Mouse (Mus musculus) layer of hippocampus, adult 6 months (tissue): Measurements from ENCODE around the gene Ganab. TPM values are rescaled to one million over a fixed set of nuclear protein-coding genes. Genes with fewer than 3 reads are reported as not detected.

Experiments
- long read RNA-seq, 2 experiments: library from polyadenylated mRNA; unstranded; transcript quantifications; one replicate each; pipeline ENCODE4 v2.0.0; 2019 to 2020
- polyA plus RNA-seq: library from polyadenylated mRNA; unstranded; fragments of <200 nt; fragmentation: Nextera tagmentation; gene quantifications from 2 replicates; pipeline ENCODE4 v1.2.3, GENCODE M21; 2021

The Ganab gene
- 20.4 and 22.5 TPM in 2 replicates for polyA plus RNA-seq
- long read RNA-seq, experiment 1, partial matches to known transcripts = 16 of 23 reads
- long read RNA-seq, experiment 1, other reads (novel, unspliced or antisense) = 4 of 23 reads
- long read RNA-seq, experiment 2, transcript Ganab-201 (25 exons, 3,860 nt) = minor isoform, 22 of 111 reads
- long read RNA-seq, experiment 2, transcript Ganab-202 (24 exons, 3,788 nt) = major isoform, 65 of 111 reads
- long read RNA-seq, experiment 2, partial matches to known transcripts = 22 of 111 reads
- long read RNA-seq, experiment 2, other reads (novel, unspliced or antisense) = 2 of 111 reads

GRCm38 (mm10) chr19:8897865-8898495, at the start of gene Ganab:
TSS of gene Ganab (plus strand) at chr19:8898071.

GRCm38 (mm10) chr19:8850402-8850901, 47.4 kb upstream of the Ganab start, which contains the start of gene Lrrn4cl:
TSS of gene Lrrn4cl (plus strand) at chr19:8850768.

GRCm38 (mm10) chr19:8871267-8872186, 26.3 kb upstream of the Ganab start, which contains the start of gene Ubxn1:
TSS of gene Ubxn1 (plus strand) at chr19:8871496.

GRCm38 (mm10) chr19:8880311-8881033, 17.4 kb upstream of the Ganab start, which contains the start of gene Uqcc3:
TSS of gene Uqcc3 (minus strand) at chr19:8880923.

GRCm38 (mm10) chr19:8883616-8884015, 14.3 kb upstream of the Ganab start, which contains the start of the genes Lbhd1 and Gm49403:
TSS of gene Lbhd1 (plus strand) at chr19:8883732.
TSS of gene Gm49403 (plus strand) at chr19:8883930.

GRCm38 (mm10) chr19:8888511-8889385, 9.1 kb upstream of the Ganab start, which contains the start of the genes 1810009A15Rik and Gm49416:
TSS of gene 1810009A15Rik (plus strand) at chr19:8888853.
TSS of gene Gm49416 (plus strand) at chr19:8888926.

GRCm38 (mm10) chr19:8892829-8893766, 4.8 kb upstream of the Ganab start, which contains the start of gene Ints5:
TSS of gene Ints5 (plus strand) at chr19:8893005.

GRCm38 (mm10) chr19:8920073-8920736, 22.3 kb downstream of the Ganab start, which contains the start of gene B3gat3:
TSS of gene B3gat3 (plus strand) at chr19:8920374.

GRCm38 (mm10) chr19:8929224-8930088, 31.6 kb downstream of the Ganab start, which contains the start of the genes Rom1 and Eml3:
TSS of gene Rom1 (minus strand) at chr19:8929356.
TSS of gene Eml3 (plus strand) at chr19:8929552.

GRCm38 (mm10) chr19:8941515-8942217, 43.8 kb downstream of the Ganab start, which contains the start of gene Mta2:
TSS of gene Mta2 (plus strand) at chr19:8941875.

GRCm38 (mm10) chr19:8953135-8954039, 55.5 kb downstream of the Ganab start, which contains the start of gene Tut1:
TSS of gene Tut1 (plus strand) at chr19:8953847.

